Mouse (Mus musculus): ENCODE measurements at regions not wholly inside any gene's neighbourhood (a gene's known extent, or its start where the extent isn't known, plus 50 kb on each side); places are given as distances from the start of the nearest gene placed in this dataset.

DNA sequence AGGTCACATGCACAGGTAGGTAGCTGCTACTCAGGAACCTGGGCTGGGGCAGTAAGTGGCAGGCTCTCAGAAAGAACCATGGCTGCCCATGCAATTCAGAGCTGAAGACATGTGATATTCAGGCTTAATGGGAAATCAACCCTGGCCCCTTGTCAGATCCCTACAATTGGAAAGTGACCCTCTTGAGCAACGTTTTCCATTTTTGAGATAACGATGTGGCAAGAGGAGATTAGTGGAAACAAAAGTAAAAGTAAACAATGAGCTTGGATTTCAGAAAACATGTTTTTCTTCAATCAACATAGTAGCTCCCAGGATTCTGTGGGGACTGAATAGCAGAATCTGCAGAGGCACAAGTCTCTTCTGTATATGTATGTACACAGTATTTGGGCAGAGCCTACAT lies 598.8 kb downstream of the Rnf144a start:
- H3K27me3 ChIP-seq (ENCODE audit: control insufficient read depth, insufficient read depth, low read length): no peaks in the 10 kb centered on the region
- no peaks in the 10 kb centered on the region for H3K36me3 ChIP-seq (ENCODE audit: control insufficient read depth, insufficient read depth, low read length)
- no peaks in the 10 kb centered on the region for H3K9me3 ChIP-seq (ENCODE audit: control insufficient read depth, low read length)
- H3K4me2 ChIP-seq (replicated peaks; ENCODE audit: low read depth, low read length): no peak overlapping the region
- no peak overlapping the region for H3K4me3 ChIP-seq (ENCODE audit: low read length)
- no peak overlapping the region for H3K9ac ChIP-seq (ENCODE audit: low read depth, low read length)
- ATAC-seq (ENCODE audit: low FRiP score, low TSS enrichment): no peak
- H3K27ac ChIP-seq (ENCODE audit: low read depth, low read length): no peak overlapping the region
- 51% methylated on average over 2 of the region's 2 CpGs for WGBS
- no peaks in the 10 kb centered on the region for H3K4me1 ChIP-seq (ENCODE audit: control insufficient read depth, insufficient read depth, low read length)

DNA sequence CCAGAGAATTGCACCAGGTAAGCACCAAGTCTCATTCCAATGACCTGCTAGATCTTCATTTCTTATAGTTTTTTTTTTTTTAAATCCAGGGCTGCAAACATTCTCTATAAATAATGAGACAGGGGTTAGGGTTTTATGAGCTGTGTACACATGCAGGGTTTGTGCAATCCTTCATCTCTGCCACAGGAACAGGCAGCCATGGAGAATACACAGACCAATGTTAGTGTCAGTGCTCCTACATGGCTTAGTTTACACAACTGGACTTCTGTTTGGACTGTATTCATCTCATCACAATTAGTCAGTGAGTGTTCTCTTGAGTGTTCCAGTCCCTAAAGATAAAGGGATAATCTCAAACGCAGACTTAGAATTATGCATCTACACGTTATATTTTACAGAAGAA lies 620.0 kb downstream of the Rnf144a start:
- no peak for ATAC-seq (ENCODE audit: low FRiP score, low TSS enrichment)
- H3K9me3 ChIP-seq (ENCODE audit: control insufficient read depth, low read length): no peaks in the 10 kb centered on the region
- no peak overlapping the region for H3K4me3 ChIP-seq (ENCODE audit: low read length)
- 68% methylated on average over 2 of the region's 2 CpGs for WGBS
- no peaks in the 10 kb centered on the region for H3K36me3 ChIP-seq (ENCODE audit: control insufficient read depth, insufficient read depth, low read length)
- no peak overlapping the region for H3K9ac ChIP-seq (ENCODE audit: low read depth, low read length)
- no peak overlapping the region for H3K27ac ChIP-seq (ENCODE audit: low read depth, low read length)
- no peaks in the 10 kb centered on the region for H3K4me1 ChIP-seq (ENCODE audit: control insufficient read depth, insufficient read depth, low read length)
- H3K27me3 ChIP-seq (ENCODE audit: control insufficient read depth, insufficient read depth, low read length): no peaks in the 10 kb centered on the region
- H3K4me2 ChIP-seq (replicated peaks; ENCODE audit: low read depth, low read length): no peak overlapping the region

DNA sequence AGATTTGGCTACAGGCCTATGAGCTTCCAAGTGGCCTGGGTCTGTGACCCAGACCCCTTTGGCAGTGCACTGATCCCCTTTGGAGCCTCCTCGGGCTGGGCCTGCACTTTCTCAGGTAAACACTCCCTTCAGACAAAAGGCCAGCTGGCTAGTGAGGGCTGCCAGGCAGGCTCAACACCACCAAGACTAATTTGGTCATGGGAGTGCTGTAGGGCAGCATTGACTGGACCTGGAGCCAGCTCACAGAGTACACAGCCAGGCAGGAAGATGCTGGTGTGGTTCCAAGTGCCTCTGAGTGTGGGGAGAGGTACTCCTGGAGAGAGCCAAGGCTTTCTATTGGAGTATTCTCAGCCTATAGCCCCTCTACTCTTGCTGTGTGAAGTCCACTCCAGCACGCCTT lies 620.5 kb downstream of the Rnf144a start:
- no peaks in the 10 kb centered on the region for H3K9me3 ChIP-seq (ENCODE audit: control insufficient read depth, low read length)
- no peaks in the 10 kb centered on the region for H3K4me1 ChIP-seq (ENCODE audit: control insufficient read depth, insufficient read depth, low read length)
- H3K4me2 ChIP-seq (replicated peaks; ENCODE audit: low read depth, low read length): no peak overlapping the region
- H3K27me3 ChIP-seq (ENCODE audit: control insufficient read depth, insufficient read depth, low read length): no peaks in the 10 kb centered on the region
- WGBS: 63% methylated on average over 2 of the region's 2 CpGs
- no peaks in the 10 kb centered on the region for H3K36me3 ChIP-seq (ENCODE audit: control insufficient read depth, insufficient read depth, low read length)
- no peak for ATAC-seq (ENCODE audit: low FRiP score, low TSS enrichment)
- H3K4me3 ChIP-seq (ENCODE audit: low read length): no peak overlapping the region
- H3K9ac ChIP-seq (ENCODE audit: low read depth, low read length): no peak overlapping the region
- H3K27ac ChIP-seq (ENCODE audit: low read depth, low read length): no peak overlapping the region

DNA sequence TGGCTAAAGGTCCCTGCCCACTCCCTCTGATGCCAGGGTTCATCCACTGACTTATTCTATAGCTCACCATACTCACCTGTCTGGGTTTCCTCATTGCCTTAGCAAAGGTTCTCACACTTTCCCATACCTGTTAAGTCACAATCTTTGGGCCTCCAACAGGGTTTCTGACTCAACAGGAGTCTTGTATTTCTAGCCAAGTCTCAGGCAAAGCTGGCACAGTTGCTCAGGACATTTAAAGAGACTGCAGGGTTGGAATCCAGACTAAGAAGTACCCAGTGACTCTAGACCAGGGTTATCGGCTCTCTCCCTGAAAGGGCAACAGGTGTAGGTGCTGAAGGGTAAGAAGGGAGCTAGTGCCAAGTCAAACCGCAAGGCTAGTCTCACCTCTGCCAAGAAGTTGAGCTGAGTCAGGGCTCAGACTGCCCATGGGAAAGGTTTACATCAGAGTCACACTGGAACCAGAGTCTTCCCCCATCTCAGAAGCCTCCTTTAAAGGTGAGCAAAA lies 622.4 kb downstream of the Rnf144a start:
- Histone ChIP-seq H3K4me3 (ENCODE audit: low read length) (no peak overlapping the region), H3K4me2 (replicated peaks; ENCODE audit: low read depth, low read length) (no peak overlapping the region), H3K9ac (ENCODE audit: low read depth, low read length) (no peak overlapping the region), H3K9me3 (ENCODE audit: control insufficient read depth, low read length) (no peaks in the 10 kb centered on the region), H3K27me3 (ENCODE audit: control insufficient read depth, insufficient read depth, low read length) (no peaks in the 10 kb centered on the region), H3K27ac (ENCODE audit: low read depth, low read length) (no peak overlapping the region), H3K4me1 (ENCODE audit: control insufficient read depth, insufficient read depth, low read length) (no peaks in the 10 kb centered on the region), H3K36me3 (ENCODE audit: control insufficient read depth, insufficient read depth, low read length) (no peaks in the 10 kb centered on the region)
- ATAC-seq (ENCODE audit: low FRiP score, low TSS enrichment): no peak
- 93% methylated on average over 2 of the region's 2 CpGs for WGBS

DNA sequence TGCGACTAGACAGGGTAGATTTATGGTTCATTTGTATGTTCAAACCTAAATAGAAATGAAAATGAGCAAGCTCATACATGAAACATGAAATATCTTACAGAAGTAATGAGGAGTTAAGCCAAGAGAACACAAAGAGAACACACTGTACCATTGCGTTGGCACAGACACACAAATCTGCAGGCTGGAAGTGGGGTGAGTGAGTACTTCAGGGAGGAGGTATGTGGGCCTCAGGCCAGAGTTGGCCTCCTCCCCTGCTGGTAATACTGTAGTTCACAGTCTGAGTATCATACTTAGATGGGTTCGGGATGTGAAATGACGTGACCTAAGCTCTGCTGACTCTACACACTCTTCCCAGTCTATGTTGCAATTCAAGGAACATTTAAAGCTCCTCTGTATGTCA lies 624.1 kb downstream of the Rnf144a start:
- H3K36me3 ChIP-seq (ENCODE audit: control insufficient read depth, insufficient read depth, low read length): no peaks in the 10 kb centered on the region
- no peaks in the 10 kb centered on the region for H3K4me1 ChIP-seq (ENCODE audit: control insufficient read depth, insufficient read depth, low read length)
- ATAC-seq (ENCODE audit: low FRiP score, low TSS enrichment): no peak
- no peak overlapping the region for H3K4me2 ChIP-seq (replicated peaks; ENCODE audit: low read depth, low read length)
- no peaks in the 10 kb centered on the region for H3K27me3 ChIP-seq (ENCODE audit: control insufficient read depth, insufficient read depth, low read length)
- no peaks in the 10 kb centered on the region for H3K9me3 ChIP-seq (ENCODE audit: control insufficient read depth, low read length)
- no peak overlapping the region for H3K9ac ChIP-seq (ENCODE audit: low read depth, low read length)
- 85% methylated on average over 4 of the region's 4 CpGs for WGBS
- H3K27ac ChIP-seq (ENCODE audit: low read depth, low read length): no peak overlapping the region
- no peak overlapping the region for H3K4me3 ChIP-seq (ENCODE audit: low read length)

DNA sequence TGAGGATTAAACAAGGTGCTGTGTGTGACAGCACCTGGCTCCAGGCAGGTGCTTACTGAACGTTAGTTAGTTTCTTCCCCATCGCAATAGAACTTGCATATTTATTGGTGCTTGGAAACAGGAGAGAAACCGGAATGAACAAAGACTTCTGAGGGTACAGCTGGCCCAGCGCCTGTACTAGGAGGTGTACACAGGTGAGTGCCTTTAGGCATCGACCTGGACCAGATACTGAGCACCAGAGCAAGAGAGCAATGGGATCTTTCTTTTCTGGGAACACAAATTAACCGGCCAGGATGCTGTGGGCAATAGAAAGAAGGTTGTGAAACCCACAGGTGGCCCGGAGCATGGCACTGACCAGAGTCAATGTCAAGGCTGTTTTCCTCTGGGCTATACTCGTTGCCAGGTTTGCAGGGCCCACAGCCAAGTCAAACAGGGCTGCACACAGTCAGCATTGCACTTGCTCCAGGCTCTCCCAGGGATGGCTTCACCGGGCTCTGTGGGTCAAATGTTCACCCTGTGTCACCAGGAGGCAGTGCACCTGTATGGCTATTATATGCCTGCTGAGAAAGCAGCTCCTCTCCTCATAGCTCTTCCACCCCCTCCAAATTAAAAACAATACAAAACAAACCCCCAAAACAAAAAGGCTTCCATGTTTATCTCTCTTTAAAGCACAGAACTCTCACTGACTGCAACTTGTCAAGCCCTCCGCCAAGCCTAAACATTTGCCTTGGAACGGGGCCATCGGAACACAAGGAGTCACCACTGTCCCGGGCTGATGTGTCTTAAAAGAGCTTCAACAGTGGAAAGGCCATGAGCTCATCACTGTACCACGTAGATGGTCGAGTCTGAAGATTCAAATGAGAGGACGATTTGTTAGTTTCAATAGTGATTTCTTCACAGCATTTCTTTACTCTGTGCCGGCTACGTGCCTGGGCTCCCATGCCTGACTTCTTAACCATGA lies 629.1 kb downstream of the Rnf144a start:
- ATAC-seq (ENCODE audit: low FRiP score, low TSS enrichment): no peak
- Histone ChIP-seq H3K9ac (ENCODE audit: low read depth, low read length) (no peak overlapping the region), H3K4me2 (replicated peaks; ENCODE audit: low read depth, low read length) (no peak overlapping the region), H3K4me1 (ENCODE audit: control insufficient read depth, insufficient read depth, low read length) (no peaks in the 10 kb centered on the region), H3K27me3 (ENCODE audit: control insufficient read depth, insufficient read depth, low read length) (0 out of 2 replicates have a peak, but pooled peaks cover 2% of the 10 kb centered on the region), H3K36me3 (ENCODE audit: control insufficient read depth, insufficient read depth, low read length) (no peaks in the 10 kb centered on the region), H3K27ac (ENCODE audit: low read depth, low read length) (no peak overlapping the region), H3K4me3 (ENCODE audit: low read length) (no peak overlapping the region), H3K9me3 (ENCODE audit: control insufficient read depth, low read length) (no peaks in the 10 kb centered on the region)
- 71% methylated on average over 18 of the region's 18 CpGs for WGBS

DNA sequence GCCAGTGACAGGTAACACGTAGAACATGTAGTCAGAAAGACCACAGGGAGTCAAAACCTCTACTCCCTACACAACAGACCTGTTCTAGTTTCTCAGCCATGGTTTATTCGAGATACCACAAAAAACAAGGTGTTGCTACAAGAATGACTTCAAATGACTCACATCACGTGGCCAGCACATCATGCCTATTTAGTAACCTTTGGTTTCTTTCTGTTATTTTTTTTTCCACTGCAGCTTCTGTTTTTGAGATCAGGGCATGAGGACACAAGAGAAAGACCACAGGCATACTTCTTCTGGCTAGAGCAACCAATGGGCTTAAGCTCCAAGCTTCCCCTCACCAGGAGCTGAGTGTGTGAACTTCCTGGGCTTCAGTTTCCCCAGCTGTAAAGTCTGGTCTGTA lies 630.7 kb downstream of the Rnf144a start:
- Histone ChIP-seq H3K4me1 (ENCODE audit: control insufficient read depth, insufficient read depth, low read length) (no peaks in the 10 kb centered on the region), H3K9me3 (ENCODE audit: control insufficient read depth, low read length) (no peaks in the 10 kb centered on the region), H3K9ac (ENCODE audit: low read depth, low read length) (no peak overlapping the region), H3K27me3 (ENCODE audit: control insufficient read depth, insufficient read depth, low read length) (0 out of 2 replicates have a peak, but pooled peaks cover 2% of the 10 kb centered on the region), H3K4me3 (ENCODE audit: low read length) (no peak overlapping the region), H3K27ac (ENCODE audit: low read depth, low read length) (no peak overlapping the region), H3K4me2 (replicated peaks; ENCODE audit: low read depth, low read length) (no peak overlapping the region), H3K36me3 (ENCODE audit: control insufficient read depth, insufficient read depth, low read length) (no peaks in the 10 kb centered on the region)
- 89% methylated on average over 3 of the region's 3 CpGs for WGBS
- ATAC-seq (ENCODE audit: low FRiP score, low TSS enrichment): no peak

DNA sequence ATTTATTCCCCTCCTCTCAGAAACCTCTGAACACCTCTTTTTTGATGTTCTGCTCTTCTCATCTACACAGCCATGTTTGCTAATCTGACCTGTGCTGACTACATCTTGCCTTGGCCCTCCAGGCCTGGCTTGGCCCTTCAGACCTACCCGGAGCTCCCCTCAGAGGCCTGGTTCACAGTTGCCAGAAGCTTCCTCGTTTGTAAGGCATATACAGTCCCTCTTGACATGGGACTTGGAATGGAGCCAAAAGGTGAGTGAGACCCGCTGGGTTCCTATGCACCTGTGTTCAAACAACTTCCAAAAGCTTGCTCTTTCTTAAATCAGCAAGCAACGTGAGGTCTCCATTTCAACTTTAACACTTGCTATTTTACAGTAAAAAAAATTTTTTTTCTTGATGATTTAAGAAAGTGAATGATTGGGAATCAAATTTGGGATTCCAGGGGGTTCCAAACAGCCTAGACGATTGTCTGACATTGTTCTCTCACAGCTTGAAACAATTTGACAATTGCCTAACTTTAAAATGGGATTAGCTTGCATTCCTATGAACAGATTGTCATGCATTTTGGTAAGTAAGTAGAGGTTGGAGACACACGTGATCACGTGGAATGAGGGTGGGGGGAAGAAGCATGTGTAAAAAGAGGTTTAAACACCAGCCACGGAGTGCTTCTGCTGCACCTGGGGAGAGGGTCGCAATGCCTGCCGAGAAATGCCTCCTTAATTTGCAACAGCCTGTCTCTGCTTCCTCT lies 631.9 kb downstream of the Rnf144a start:
- no peak overlapping the region for H3K9ac ChIP-seq (ENCODE audit: low read depth, low read length)
- no peak overlapping the region for H3K4me2 ChIP-seq (replicated peaks; ENCODE audit: low read depth, low read length)
- H3K4me1 ChIP-seq (ENCODE audit: control insufficient read depth, insufficient read depth, low read length): no peaks in the 10 kb centered on the region
- H3K36me3 ChIP-seq (ENCODE audit: control insufficient read depth, insufficient read depth, low read length): no peaks in the 10 kb centered on the region
- H3K4me3 ChIP-seq (ENCODE audit: low read length): no peak overlapping the region
- no peak for ATAC-seq (ENCODE audit: low FRiP score, low TSS enrichment)
- WGBS: 56% methylated on average over 10 of the region's 10 CpGs
- H3K9me3 ChIP-seq (ENCODE audit: control insufficient read depth, low read length): no peaks in the 10 kb centered on the region
- 0 out of 2 replicates have a peak, but pooled peaks cover 2% of the 10 kb centered on the region for H3K27me3 ChIP-seq (ENCODE audit: control insufficient read depth, insufficient read depth, low read length)
- H3K27ac ChIP-seq (ENCODE audit: low read depth, low read length): no peak overlapping the region

DNA sequence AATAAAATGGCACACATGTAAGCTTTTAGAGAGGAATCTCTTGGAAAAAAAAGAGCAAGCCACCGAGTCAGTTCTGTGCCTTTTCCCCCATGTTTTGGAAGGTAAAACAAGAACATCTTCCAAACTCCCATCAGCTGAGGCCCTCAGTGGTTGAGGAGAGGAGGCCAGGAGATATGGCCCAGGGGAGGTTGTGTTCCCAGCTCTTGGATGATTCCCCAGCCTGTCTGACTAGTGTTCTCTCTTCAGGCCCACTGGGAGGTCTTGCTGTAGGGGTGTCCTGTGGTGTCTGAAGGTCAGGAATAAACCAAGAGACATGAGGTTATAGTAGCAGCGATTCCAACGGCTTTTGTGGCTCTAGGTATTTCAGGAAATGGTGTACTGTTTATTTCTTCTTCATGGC lies 643.2 kb downstream of the Rnf144a start:
- ATAC-seq (ENCODE audit: low FRiP score, low TSS enrichment): no peak
- no peaks in the 10 kb centered on the region for H3K36me3 ChIP-seq (ENCODE audit: control insufficient read depth, insufficient read depth, low read length)
- no peak overlapping the region for H3K27ac ChIP-seq (ENCODE audit: low read depth, low read length)
- H3K9ac ChIP-seq (ENCODE audit: low read depth, low read length): no peak overlapping the region
- H3K4me3 ChIP-seq (ENCODE audit: low read length): no peak overlapping the region
- H3K27me3 ChIP-seq (ENCODE audit: control insufficient read depth, insufficient read depth, low read length): no peaks in the 10 kb centered on the region
- H3K4me1 ChIP-seq (ENCODE audit: control insufficient read depth, insufficient read depth, low read length): no peaks in the 10 kb centered on the region
- 86% methylated on average over 3 of the region's 3 CpGs for WGBS
- H3K9me3 ChIP-seq (ENCODE audit: control insufficient read depth, low read length): no peaks in the 10 kb centered on the region
- H3K4me2 ChIP-seq (replicated peaks; ENCODE audit: low read depth, low read length): no peak overlapping the region
